20 mouse cellular contexts compared by ENCODE assay signal in genomic region chr15:79972186-79972585, GRCm38 (mm10).
DNase-seq lines count a peak whose midpoint lies in the region; TF ChIP-seq lines count a peak whose summit lies in the region.
"Had no signal": no experiment of that assay in that cellular context is flagged by ENCODE, and none has a peak within 500 bp of the region (broad histone marks: within the 10 kb centered on the region; RNA-seq: fewer than 3 reads in every experiment).

No protein-coding gene starts in this region.

- no peak for TF ChIP-seq CTCF in E14TG2a.4 (conservative IDR thresholded peaks at IDR 0.05; ENCODE audit: low read length)

- H3K4me3 ChIP-seq in E14TG2a.4 (replicated peaks; ENCODE audit: low read length) = 0 out of 2 replicates have a peak overlapping the region, but pooled peaks have one; percentile 23
- H3K4me3 ChIP-seq: embryonic facial prominence, embryonic 10.5 days; embryonic facial prominence, embryonic 12.5 days; forebrain, embryonic 13.5 days; forebrain, embryonic 15.5 days had no signal

- peaks cover 29% of the 10 kb centered on the region for H3K36me3 ChIP-seq in E14TG2a.4 (ENCODE audit: insufficient read depth, low read length)
- H3K36me3 ChIP-seq: embryonic facial prominence, embryonic 10.5 days; embryonic facial prominence, embryonic 12.5 days; forebrain, embryonic 15.5 days; G1E had no signal

- DNase-seq in ES-CJ7 (ENCODE audit: low read depth, low spot score) (peak; percentile 76), R1 (ENCODE audit: low read depth, low spot score) (peak; percentile 91)
- DNase-seq in thymus, postnatal 10 days (ENCODE audit: low spot score in 2 of 2) = no peak
- no peak for DNase-seq in ovary, postnatal 10 days (ENCODE audit: low spot score)
- DNase-seq: adrenal gland, adult 2 months; adrenal gland, postnatal 10 days; adrenal gland, postnatal 25 days; cerebellum, adult 11 months; cerebellum, adult 18-20 months; cerebellum, adult 8-10 months; cerebellum, postnatal 10 days; cerebellum, postnatal 25 days; forebrain, postnatal 0 days had no signal

- no peaks in the 10 kb centered on the region for H3K27me3 ChIP-seq in E14TG2a.4 (ENCODE audit: insufficient read depth, low read length)
- H3K27me3 ChIP-seq: embryonic facial prominence, embryonic 12.5 days; forebrain, embryonic 13.5 days; forebrain, embryonic 15.5 days; Patski had no signal

- H3K9me3 ChIP-seq in E14TG2a.4 (ENCODE audit: low read length) = no peaks in the 10 kb centered on the region
- H3K9me3 ChIP-seq: embryonic facial prominence, embryonic 10.5 days; embryonic facial prominence, embryonic 12.5 days; forebrain, embryonic 13.5 days; forebrain, embryonic 15.5 days; G1E had no signal

- H3K4me1 ChIP-seq in E14TG2a.4 (replicated peaks; ENCODE audit: low read depth, low read length) = peaks cover 35% of the 10 kb centered on the region
- H3K4me1 ChIP-seq: embryonic facial prominence, embryonic 10.5 days; embryonic facial prominence, embryonic 12.5 days; forebrain, embryonic 13.5 days; forebrain, embryonic 15.5 days had no signal

Comparison
In these comparisons a context has a peak if more than half of its experiments do, and no peak if none do; other contexts are left out.
1. DNase-seq: peak in ES-CJ7 (single experiment) and R1 (single experiment); none in thymus, postnatal 10 days (0 of 2) and ovary, postnatal 10 days (single experiment).